Mouse (Mus musculus): ENCODE data around the gene Dennd2a. TPM values are rescaled to one million over a fixed set of nuclear protein-coding genes. Genes with fewer than 3 reads are reported as not detected.
"Not testable (repeated sequence)": the region's sequence is repeated elsewhere in the genome, so short reads cannot be mapped to it uniquely, and the experiment has no call there.

Dennd2a gene
- polyA plus RNA-seq, 1 experiment from 2014 or later = 52.7 TPM

GRCm38 (mm10) chr6:39455339-39456160, 102.1 kb downstream of the Dennd2a start:
- DNase-seq (ENCODE audit: low read depth, low spot score) (no peak), ATAC-seq (no peak)
- H3K27me3 ChIP-seq = no peaks in the 10 kb centered on the region
- in situ Hi-C loops (cut with MboI; ENCODE audit: low pct_unique_long_range_greater_than_20kb) = no loop called here
- POLR2A ChIA-PET = no interaction called here
- TF ChIP-seq CTCF (IDR thresholded peaks at IDR 0.05) = no peak
- CTCF ChIA-PET = interaction anchor here (1.5 to 1.9 kb wide), 2 partner anchors 10 to 112 kb away, joined by 4 to 5 read pairs; no protein-coding TSS in a partner anchor

GRCm38 (mm10) chr6:39454616-39455015, 103.1 kb downstream of the Dennd2a start:
- in situ Hi-C loops (cut with MboI; ENCODE audit: low pct_unique_long_range_greater_than_20kb) = loop anchor here (5.0 kb wide), 1 partner anchor 37 kb away; no protein-coding TSS in a partner anchor
- DNase-seq (ENCODE audit: low read depth, low spot score) (no peak), ATAC-seq (no peak)
- TF ChIP-seq CTCF (IDR thresholded peaks at IDR 0.05) = no peak
- H3K27me3 ChIP-seq = no peaks in the 10 kb centered on the region
- POLR2A ChIA-PET = no interaction called here
- CTCF ChIA-PET = interaction anchor here (1.9 kb wide), 1 partner anchor 11 kb away, joined by 5 read pairs; no protein-coding TSS in a partner anchor

GRCm38 (mm10) chr6:39453564-39453963, 104.1 kb downstream of the Dennd2a start:
- CTCF ChIA-PET = interaction anchor here (0.9 to 2.4 kb wide), 5 partner anchors 9 to 109 kb away, joined by 3 to 6 read pairs (median 4); no protein-coding TSS in a partner anchor
- POLR2A ChIA-PET = interaction anchor here (0.7 kb wide), 1 partner anchor 477 kb away, joined by 3 read pairs; no protein-coding TSS in a partner anchor
- peak; percentile 52 for TF ChIP-seq CTCF (IDR thresholded peaks at IDR 0.05)
- DNase-seq (ENCODE audit: low read depth, low spot score) = no peak
- H3K27me3 ChIP-seq = no peaks in the 10 kb centered on the region
- in situ Hi-C loops (cut with MboI; ENCODE audit: low pct_unique_long_range_greater_than_20kb) = loop anchor here (5.0 kb wide), 1 partner anchor 36 kb away; no protein-coding TSS in a partner anchor
- no peak for ATAC-seq

- no peaks in the 10 kb centered on the region for H3K27me3 ChIP-seq
- ATAC-seq (no peak), DNase-seq (ENCODE audit: low read depth, low spot score) (no peak)
- in situ Hi-C loops (cut with MboI; ENCODE audit: low pct_unique_long_range_greater_than_20kb) = loop anchor here (5.0 kb wide), 1 partner anchor 34 kb away; no protein-coding TSS in a partner anchor
- peak; percentile 67 for TF ChIP-seq CTCF (IDR thresholded peaks at IDR 0.05)
- ChIA-PET POLR2A (no interaction called here), CTCF (interaction anchor here (0.6 to 2.4 kb wide), 4 partner anchors 12 to 46 kb away, joined by 3 to 6 read pairs (median 3); no protein-coding TSS in a partner anchor)
These were observed 106.6 kb downstream of the Dennd2a start for GRCm38 (mm10) chr6:39451033-39451432.

GRCm38 (mm10) chr6:39450580-39450979, 107.1 kb downstream of the Dennd2a start:
- no peak for TF ChIP-seq CTCF (IDR thresholded peaks at IDR 0.05)
- no peak for DNase-seq (ENCODE audit: low read depth, low spot score)
- H3K27me3 ChIP-seq = no peaks in the 10 kb centered on the region
- CTCF ChIA-PET = interaction anchor here (1.0 kb wide), 1 partner anchor 36 kb away, joined by 3 read pairs; no protein-coding TSS in a partner anchor
- no peak for ATAC-seq
- POLR2A ChIA-PET = no interaction called here
- in situ Hi-C loops (cut with MboI; ENCODE audit: low pct_unique_long_range_greater_than_20kb) = loop anchor here (5.0 kb wide), 1 partner anchor 33 kb away; no protein-coding TSS in a partner anchor

DNA sequence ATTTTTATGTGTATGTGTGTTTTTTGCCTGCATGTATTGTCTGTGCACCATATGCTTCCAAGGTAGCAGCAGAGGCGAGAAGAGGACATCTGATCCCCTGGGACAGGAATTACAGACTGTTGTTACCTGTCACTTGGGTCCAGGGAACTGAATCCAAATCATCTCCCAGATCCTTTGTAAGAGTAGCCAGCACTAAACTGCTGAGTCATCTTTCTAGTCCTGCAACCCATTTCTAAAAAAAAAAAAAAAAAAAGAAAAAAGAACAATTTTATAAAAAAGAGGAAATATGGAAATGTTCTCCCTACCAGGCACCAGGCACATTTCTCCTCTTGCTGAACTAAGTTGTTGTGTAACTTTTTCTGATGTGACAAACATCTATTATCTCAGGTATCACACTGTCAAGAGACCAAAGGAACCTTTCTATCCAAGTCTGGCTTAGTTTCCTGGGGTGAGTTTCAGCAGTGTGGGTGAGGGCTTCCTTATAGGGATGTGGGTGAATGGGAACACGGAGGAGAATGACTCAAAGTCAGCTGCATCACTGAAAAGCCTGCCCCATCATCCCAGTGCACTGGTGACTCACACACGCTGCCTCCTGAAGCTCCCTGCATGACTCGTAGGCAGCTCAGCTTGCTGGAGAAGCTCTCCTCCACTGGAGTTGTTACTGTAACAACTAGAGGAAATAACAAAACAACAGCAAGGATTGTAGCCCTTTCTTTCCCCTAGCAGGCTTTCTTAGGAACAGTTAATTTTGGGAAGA, 110.1 kb downstream of the Dennd2a start:
- POLR2A ChIA-PET = no interaction called here
- in situ Hi-C loops (cut with MboI; ENCODE audit: low pct_unique_long_range_greater_than_20kb) = no loop called here
- DNase-seq (ENCODE audit: low read depth, low spot score) (peak; percentile 88), ATAC-seq (peak; percentile 99)
- TF ChIP-seq CTCF (IDR thresholded peaks at IDR 0.05) = no peak
- CTCF ChIA-PET = interaction anchor here (1.0 kb wide), 2 partner anchors 20 to 28 kb away, joined by 3 read pairs; no protein-coding TSS in a partner anchor
- H3K27me3 ChIP-seq = no peaks in the 10 kb centered on the region

DNA sequence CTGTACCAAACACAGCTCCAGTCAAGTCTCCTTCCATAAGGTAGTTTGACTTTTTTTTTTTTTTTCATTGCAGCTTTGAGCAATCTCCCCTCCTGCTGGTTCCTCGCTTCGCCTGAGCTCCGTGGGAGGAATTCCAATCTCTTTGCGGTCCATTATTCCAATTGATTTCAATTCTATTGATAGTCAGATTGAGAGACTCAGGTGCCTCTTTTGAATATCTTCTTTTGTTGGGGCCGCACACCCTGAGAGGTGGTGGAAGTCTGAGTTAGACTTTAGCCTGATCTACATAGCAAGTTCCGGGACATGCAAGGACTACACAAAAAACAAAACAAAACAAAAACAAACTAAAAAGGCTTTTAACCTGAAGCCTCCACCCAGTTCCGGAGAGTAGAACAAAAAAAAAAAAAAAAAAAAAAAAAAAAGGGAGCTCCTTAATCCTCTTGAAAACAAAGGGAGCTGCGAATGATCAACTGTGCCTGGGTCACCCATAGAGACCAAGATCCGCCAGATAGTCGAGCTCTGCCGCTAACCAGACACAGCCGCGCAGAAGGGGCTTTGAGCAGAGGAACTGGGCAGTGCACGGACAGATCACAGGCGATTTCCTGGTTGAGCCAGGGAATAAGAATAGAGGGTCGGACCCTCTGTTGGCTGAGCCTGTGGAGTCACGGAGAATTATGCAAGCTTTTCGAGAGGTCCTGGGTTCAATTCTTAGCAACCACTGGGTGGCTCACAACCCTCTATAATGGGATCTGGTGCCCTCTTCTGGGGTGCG, 111.7 kb downstream of the Dennd2a start:
- in situ Hi-C loops (cut with MboI; ENCODE audit: low pct_unique_long_range_greater_than_20kb) = no loop called here
- ChIA-PET CTCF (no interaction called here), POLR2A (interaction anchor here (0.6 kb wide), 2 partner anchors 252 to 714 kb away, joined by 3 read pairs; no protein-coding TSS in a partner anchor)
- ATAC-seq = no peak
- no peaks in the 10 kb centered on the region for H3K27me3 ChIP-seq
- no peak for TF ChIP-seq CTCF (IDR thresholded peaks at IDR 0.05)
- DNase-seq (ENCODE audit: low read depth, low spot score) = no peak

DNA sequence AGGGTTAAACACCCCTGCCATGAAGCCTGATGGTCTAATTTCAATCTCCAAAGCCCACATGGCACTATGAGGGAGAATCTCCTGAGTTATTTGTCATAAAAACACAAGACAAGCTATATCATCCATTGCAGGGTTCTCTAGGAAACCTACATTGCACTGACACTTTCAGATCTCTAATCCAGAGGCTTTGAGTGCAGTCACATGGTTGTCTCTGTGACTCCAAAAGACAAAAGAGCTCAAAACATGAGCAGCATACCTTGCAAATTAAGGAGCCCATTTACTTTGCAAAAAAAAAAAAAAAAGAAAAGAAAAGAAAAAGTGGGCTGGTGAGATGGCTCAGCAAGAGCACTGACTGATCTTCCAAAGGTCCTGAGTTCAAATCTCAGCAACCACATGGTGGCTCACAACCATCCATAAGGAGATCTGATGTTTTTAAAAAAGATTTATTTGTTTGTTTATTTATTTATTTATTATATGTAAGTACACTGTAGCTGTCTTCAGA, 114.8 kb downstream of the Dennd2a start:
- TF ChIP-seq CTCF (IDR thresholded peaks at IDR 0.05) = no peak
- in situ Hi-C loops (cut with MboI; ENCODE audit: low pct_unique_long_range_greater_than_20kb) = no loop called here
- DNase-seq (ENCODE audit: low read depth, low spot score) = no peak
- ChIA-PET CTCF (no interaction called here), POLR2A (interaction anchor here (0.6 kb wide), 1 partner anchor 75 kb away, joined by 3 read pairs; no protein-coding TSS in a partner anchor)
- no peak for ATAC-seq
- H3K27me3 ChIP-seq = no peaks in the 10 kb centered on the region

- CTCF ChIA-PET = interaction anchor here (0.6 kb wide), 1 partner anchor 15 kb away, joined by 3 read pairs; no protein-coding TSS in a partner anchor
- in situ Hi-C loops (cut with MboI; ENCODE audit: low pct_unique_long_range_greater_than_20kb) = no loop called here
- no peak for TF ChIP-seq CTCF (IDR thresholded peaks at IDR 0.05)
- no peaks in the 10 kb centered on the region for H3K27me3 ChIP-seq
- POLR2A ChIA-PET = no interaction called here
- DNase-seq (ENCODE audit: low read depth, low spot score) (no peak), ATAC-seq (no peak)
These were observed 117.5 kb downstream of the Dennd2a start for GRCm38 (mm10) chr6:39440207-39440606.

- ATAC-seq; CTCF ChIA-PET; H3K27me3 ChIP-seq; in situ Hi-C loops (cut with MboI; ENCODE audit: low pct_unique_long_range_greater_than_20kb); DNase-seq (ENCODE audit: low read depth, low spot score): not testable (repeated sequence)
- POLR2A ChIA-PET = interaction anchor here (0.6 kb wide), 1 partner anchor 74 kb away, joined by 3 read pairs; no protein-coding TSS in a partner anchor
These were observed 120.1 kb downstream of the Dennd2a start for GRCm38 (mm10) chr6:39437519-39437918.

All from Patski (cell line).